Mouse (Mus musculus) MEL (cell line): ENCODE results near the gene Cdk17. TPM values are rescaled to one million over a fixed set of nuclear protein-coding genes. Genes with fewer than 3 reads are reported as not detected.

Source experiments
- DNase-seq: peaks from one replicate; pipeline ENCODE4 v3.0.0; 2011; ENCODE audit warnings: low read depth, low spot score
- H3K27ac ChIP-seq: 2 replicates; pipeline ENCODE4 v1.5.1; 2012; ENCODE audit warnings: low read depth, mild to moderate bottlenecking, control low read depth, low read length, moderate library complexity; ENCODE audit not compliant: control insufficient read depth
- H3K27me3 ChIP-seq, 2 experiments: fragments of 150-350 bp in 1 of 2; sonication (generic) in 1 of 2; 2 replicates each; pipeline ENCODE4 v1.6.1; 2012; ENCODE audit warnings: low read length in 2 of 2, mild to moderate bottlenecking in 2 of 2, improper control_type of control experiment in 1 of 2, moderate library complexity in 1 of 2; ENCODE audit not compliant: insufficient read depth in 2 of 2, control insufficient read depth in 1 of 2
- H3K36me3 ChIP-seq, 2 experiments: 2 replicates each; pipeline ENCODE4 v1.6.1; 2012 to 2014; ENCODE audit warnings: low read length in 2 of 2, improper control_type of control experiment in 1 of 2, inconsistent platforms in 1 of 2, mild to moderate bottlenecking in 1 of 2; ENCODE audit not compliant: insufficient read depth in 2 of 2, control insufficient read depth in 1 of 2
- H3K4me1 ChIP-seq, 2 experiments: fragments of 150-350 bp in 1 of 2; sonication (generic) in 1 of 2; 2 replicates each; pipeline ENCODE4 v1.6.1; 2012; ENCODE audit warnings: low read length in 2 of 2, improper control_type of control experiment in 1 of 2, mild to moderate bottlenecking in 1 of 2; ENCODE audit not compliant: insufficient read depth in 2 of 2, control insufficient read depth in 1 of 2
- H3K4me3 ChIP-seq, 2 experiments: fragments of 150-350 bp in 1 of 2; sonication (generic) in 1 of 2; 2 replicates each; pipeline ENCODE4 v1.5.1; 2012; ENCODE audit warnings: low read depth in 2 of 2, low read length in 2 of 2, mild to moderate bottlenecking in 2 of 2, moderate library complexity in 2 of 2, control low read depth in 1 of 2, improper control_type of control experiment in 1 of 2; ENCODE audit not compliant: control insufficient read depth in 1 of 2, insufficient read depth in 1 of 2
- H3K79me2 ChIP-seq: 2 replicates; pipeline ENCODE4 v1.6.1; 2012; ENCODE audit warnings: mild to moderate bottlenecking, low read length, moderate library complexity; ENCODE audit not compliant: control insufficient read depth, poor library complexity, insufficient read depth
- H3K9ac ChIP-seq: 2 replicates; pipeline ENCODE4 v1.6.1; 2012; ENCODE audit warnings: low read depth, mild to moderate bottlenecking, control low read depth, low read length, moderate library complexity; ENCODE audit not compliant: control insufficient read depth, poor library complexity, severe bottlenecking
- H3K9me3 ChIP-seq: fragments of 150-350 bp; sonication (generic); replicated peaks from 2 replicates; pipeline ENCODE4 v1.6.1; 2012; ENCODE audit warnings: mild to moderate bottlenecking, low read length, improper control_type of control experiment, moderate library complexity; ENCODE audit not compliant: insufficient read depth
- ELF1 ChIP-seq: IDR thresholded peaks from 2 replicates; pipeline ENCODE4 v1.6.1; 2014; ENCODE audit warnings: low read depth, mild to moderate bottlenecking, inconsistent platforms, low read length, improper control_type of control experiment, moderate library complexity
- EP300 ChIP-seq, 2 experiments: IDR thresholded peaks; 2 replicates each; pipeline ENCODE4 v1.6.1; 2011; ENCODE audit warnings: improper control_type of control experiment in 2 of 2, low read length in 2 of 2, low read depth in 1 of 2, mild to moderate bottlenecking in 1 of 2
- ETS1 ChIP-seq: IDR thresholded peaks from 2 replicates; pipeline ENCODE4 v1.6.1; 2012; ENCODE audit warnings: low read depth, mild to moderate bottlenecking, inconsistent platforms, low read length, improper control_type of control experiment, moderate library complexity
- GABPA ChIP-seq: IDR thresholded peaks from 2 replicates; pipeline ENCODE4 v1.6.1; 2012; ENCODE audit warnings: low read depth, mild to moderate bottlenecking, inconsistent platforms, low read length, improper control_type of control experiment, moderate library complexity
- HCFC1 ChIP-seq: IDR thresholded peaks from 2 replicates; pipeline ENCODE4 v1.6.1; 2012; ENCODE audit warnings: low read depth, mild to moderate bottlenecking, inconsistent platforms, low read length, improper control_type of control experiment, moderate library complexity
- KAT2A ChIP-seq: conservative IDR thresholded peaks from 2 replicates; pipeline ENCODE4 v1.6.1; 2012; ENCODE audit warnings: low read depth, low read length, improper control_type of control experiment, inconsistent platforms
- NELFE ChIP-seq: IDR thresholded peaks from 2 replicates; pipeline ENCODE4 v1.6.1; 2011; ENCODE audit warnings: low read depth, low read length, improper control_type of control experiment
- NRF1 ChIP-seq: IDR thresholded peaks from 2 replicates; pipeline ENCODE4 v1.6.1; 2014; ENCODE audit warnings: low read depth, mild to moderate bottlenecking, inconsistent platforms, low read length, improper control_type of control experiment, moderate library complexity; ENCODE audit not compliant: poor library complexity, insufficient read depth, severe bottlenecking
- POLR2A ChIP-seq, 2 experiments: IDR thresholded peaks; 2 replicates each; pipeline ENCODE4 v1.6.1; 2011 to 2012; ENCODE audit warnings: low read length in 2 of 2, mild to moderate bottlenecking in 2 of 2, control low read depth in 1 of 2, improper control_type of control experiment in 1 of 2, low read depth in 1 of 2, moderate library complexity in 1 of 2; ENCODE audit not compliant: control insufficient read depth in 1 of 2, insufficient read depth in 1 of 2, poor library complexity in 1 of 2
- POLR2AphosphoS5 ChIP-seq: IDR thresholded peaks from 2 replicates; pipeline ENCODE4 v1.6.1; 2012; ENCODE audit warnings: low read depth, borderline replicate concordance, mild to moderate bottlenecking, inconsistent platforms, low read length, moderate library complexity, mixed read lengths
- RAD21 ChIP-seq: IDR thresholded peaks from 2 replicates; pipeline ENCODE4 v1.6.1; 2011; ENCODE audit warnings: mild to moderate bottlenecking, low read depth, low read length, improper control_type of control experiment
- RCOR1 ChIP-seq: IDR thresholded peaks from 2 replicates; pipeline ENCODE4 v1.6.1; 2012; ENCODE audit warnings: low read depth, mild to moderate bottlenecking, inconsistent platforms, low read length, improper control_type of control experiment
- SIN3A ChIP-seq: IDR thresholded peaks from 2 replicates; pipeline ENCODE4 v1.6.1; 2012; ENCODE audit warnings: low read length, improper control_type of control experiment, inconsistent platforms
- TAL1 ChIP-seq: IDR thresholded peaks from 2 replicates; pipeline ENCODE4 v1.6.1; 2012; ENCODE audit warnings: mild to moderate bottlenecking, inconsistent platforms, low read length, moderate library complexity, mixed read lengths
- UBTF ChIP-seq: IDR thresholded peaks from 2 replicates; pipeline ENCODE4 v1.6.1; 2012; ENCODE audit warnings: low read depth, mild to moderate bottlenecking, inconsistent platforms, low read length, improper control_type of control experiment, moderate library complexity, borderline replicate concordance; ENCODE audit not compliant: insufficient read depth
- ZMIZ1 ChIP-seq: IDR thresholded peaks from 2 replicates; pipeline ENCODE4 v1.6.1; 2012; ENCODE audit warnings: low read depth, mild to moderate bottlenecking, inconsistent platforms, low read length, improper control_type of control experiment, moderate library complexity
- ZNF384 ChIP-seq: IDR thresholded peaks from 2 replicates; pipeline ENCODE4 v1.6.1; 2012; ENCODE audit warnings: low read depth, mild to moderate bottlenecking, inconsistent platforms, low read length, improper control_type of control experiment
- polyA plus RNA-seq, 2 experiments: library from polyadenylated mRNA; stranded (reverse) in 1 of 2; unstranded in 1 of 2; fragments of >175 nt in 1 of 2; fragments of >200 nt in 1 of 2; gene quantifications; 2 replicates each; pipeline versions ENCODE4 v1.2.1 to v1.2.4; 2012; ENCODE audit warnings: low replicate concordance in 2 of 2, low read depth in 1 of 2; ENCODE audit not compliant: insufficient read length in 2 of 2, insufficient read depth in 1 of 2, missing spikeins in 1 of 2
- total RNA-seq: library from RNA; depleted of rRNA; stranded (reverse); fragments of 300-350 nt; gene quantifications from 2 replicates; pipeline ENCODE4 v1.2.3, GENCODE M21; 2012

The Cdk17 gene
- total and polyA plus RNA-seq, 3 experiments: 25.6 to 155 (median 32.9) TPM

DNA sequence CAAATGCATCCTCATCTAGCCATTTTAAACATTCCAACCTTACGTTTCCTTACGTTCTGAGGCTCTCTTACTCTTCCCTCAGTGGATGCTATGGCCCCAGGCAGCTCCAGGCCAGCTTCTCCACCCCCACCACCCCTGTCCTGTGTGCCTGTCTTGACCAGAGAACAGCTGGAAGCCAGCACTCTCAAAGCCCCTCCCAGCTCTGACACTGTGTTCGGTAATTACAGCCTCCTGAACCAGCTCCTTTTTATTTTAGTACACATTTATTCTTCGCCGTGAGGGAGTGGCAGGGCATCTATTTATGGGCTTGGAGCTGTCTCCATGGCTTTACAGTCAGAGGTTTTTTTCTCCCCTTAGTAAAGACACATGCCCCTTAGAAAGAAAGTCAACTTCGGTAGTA lies 87.2 kb downstream of the Cdk17 start:
- no peak overlapping the region for H3K9ac ChIP-seq
- no peaks in the 10 kb centered on the region for H3K9me3 ChIP-seq
- no peaks in the 10 kb centered on the region for H3K27me3 ChIP-seq
- no peak for DNase-seq
- H3K4me1 ChIP-seq: no peaks in the 10 kb centered on the region
- no peak overlapping the region for H3K27ac ChIP-seq
- H3K79me2 ChIP-seq: no peaks in the 10 kb centered on the region
- H3K36me3 ChIP-seq: peaks cover 0 to 3% of the 10 kb centered on the region in 2 experiments; a peak in 2 of 4 replicates
- TF ChIP-seq NELFE: no peak
- no peak for TF ChIP-seq RCOR1
- TF ChIP-seq ZMIZ1: no peak
- no peak for TF ChIP-seq TAL1
- TF ChIP-seq UBTF: no peak
- no peak for TF ChIP-seq HCFC1
- no peak for TF ChIP-seq ZNF384
- H3K4me3 ChIP-seq: no peak overlapping the region

GRCm38 (mm10) chr10:93248416-93248815 lies 87.7 kb downstream of the Cdk17 start:
- no peak for TF ChIP-seq NRF1
- TF ChIP-seq POLR2A (IDR thresholded peaks at IDR 0.05; ENCODE audit: control insufficient read depth in 1 of 2, insufficient read depth in 1 of 2, low read depth in 1 of 2, low read length in 2 of 2, poor library complexity in 1 of 2): no peak
- no peak for TF ChIP-seq ZNF384
- H3K27me3 ChIP-seq: no peaks in the 10 kb centered on the region
- no peak overlapping the region for H3K4me3 ChIP-seq
- H3K79me2 ChIP-seq: no peaks in the 10 kb centered on the region
- H3K36me3 ChIP-seq: peaks cover 0 to 3% of the 10 kb centered on the region in 2 experiments; a peak in 2 of 4 replicates
- H3K4me1 ChIP-seq: no peaks in the 10 kb centered on the region
- no peak overlapping the region for H3K9ac ChIP-seq
- no peaks in the 10 kb centered on the region for H3K9me3 ChIP-seq
- no peak overlapping the region for H3K27ac ChIP-seq
- no peak for DNase-seq

DNA sequence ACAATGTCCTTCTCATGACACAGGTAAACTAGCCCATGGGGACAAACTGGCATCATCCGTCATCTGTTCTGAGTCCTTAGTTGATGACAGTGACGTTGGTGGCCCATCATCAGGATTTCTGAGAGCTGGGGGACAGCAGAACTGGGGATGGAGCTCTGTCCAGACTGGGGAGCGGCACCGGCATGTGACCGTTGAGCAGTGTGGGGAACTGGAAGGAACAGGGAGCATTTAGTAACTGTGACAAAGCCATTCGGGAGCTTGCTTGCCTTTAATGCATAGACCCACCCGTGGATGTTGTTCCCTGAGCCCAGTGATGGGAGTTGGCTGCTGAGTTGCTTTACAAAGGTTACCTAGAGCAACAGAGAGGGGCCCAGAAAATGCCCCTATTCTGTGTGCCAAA lies 89.2 kb downstream of the Cdk17 start:
- Histone ChIP-seq H3K36me3 (peaks cover 0 to 2% of the 10 kb centered on the region in 2 experiments; a peak in 1 of 4 replicates), H3K4me3 (no peak overlapping the region), H3K4me1 (no peaks in the 10 kb centered on the region), H3K9ac (no peak overlapping the region), H3K79me2 (no peaks in the 10 kb centered on the region), H3K27me3 (no peaks in the 10 kb centered on the region), H3K9me3 (no peaks in the 10 kb centered on the region), H3K27ac (no peak overlapping the region)
- no peak for DNase-seq
- no peak for TF ChIP-seq POLR2AphosphoS5
- no peak for TF ChIP-seq RAD21
- no peak for TF ChIP-seq KAT2A
- TF ChIP-seq SIN3A: no peak
- TF ChIP-seq UBTF: no peak
- no peak for TF ChIP-seq ELF1
- TF ChIP-seq GABPA: no peak
- TF ChIP-seq EP300 (IDR thresholded peaks at IDR 0.05; ENCODE audit: low read depth in 1 of 2, low read length in 2 of 2): no peak
- TF ChIP-seq ETS1: no peak
- no peak for TF ChIP-seq ZMIZ1
